Mouse (Mus musculus) heart, postnatal 10 days (tissue): ENCODE data around the gene Rsph3b. TPM values are rescaled to one million over a fixed set of nuclear protein-coding genes. Genes with fewer than 3 reads are reported as not detected.
"Not testable (repeated sequence)": the region's sequence is repeated elsewhere in the genome, so short reads cannot be mapped to it uniquely, and the experiment has no call there.

Experiments
- DNase-seq, 2 experiments: peaks; one replicate each; pipeline ENCODE4 v3.0.0; 2021
- intact Hi-C: fragments of 180-260 bp; cut with DNase I; formaldehyde crosslinking; loops from one replicate; pipeline ENCODE4 v1.15.1; 2025
- total RNA-seq, 2 experiments: library from RNA; stranded (reverse); gene quantifications; 2 replicates each; pipeline ENCODE4 v1.2.3; 2021

The Rsph3b gene
- 10 to 100 TPM; 52.5 to 55.5 TPM for total RNA-seq

- DNase-seq: peak; percentile 86 to 90
- intact Hi-C loops: not testable (repeated sequence)
Observed at GRCm38 (mm10) chr17:6947984-6948768, at the start of gene Rsph3b. Rsph3b (minus strand) TSS chr17:6948682.

- DNase-seq, intact Hi-C loops: not testable (repeated sequence)
Observed at GRCm38 (mm10) chr17:6997778-6998490, 49.5 kb upstream of the Rsph3b start.

DNA sequence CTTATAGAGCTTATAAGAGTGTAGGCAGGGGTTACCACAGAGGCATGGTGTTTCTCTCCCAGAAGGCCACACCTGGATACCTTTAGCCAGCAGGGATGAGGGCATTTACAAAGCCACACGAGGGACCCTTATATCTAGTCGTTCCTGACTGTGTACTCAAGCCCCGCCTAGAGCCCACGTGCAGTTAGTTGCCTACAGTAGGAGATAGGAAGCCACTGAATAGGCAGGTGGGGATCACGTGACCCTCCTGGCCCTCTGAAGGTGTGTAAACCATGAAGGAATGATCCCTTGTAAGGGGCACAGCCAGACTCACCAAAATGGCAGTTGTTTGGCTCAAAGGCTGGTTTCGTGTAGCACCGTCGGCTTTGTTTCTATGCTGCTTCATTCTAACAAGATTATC lies 48.3 kb upstream of the Rsph3b start:
- intact Hi-C loops, DNase-seq: not testable (repeated sequence)

GRCm38 (mm10) chr17:6995504-6995903 lies 47.0 kb upstream of the Rsph3b start:
- intact Hi-C loops, DNase-seq: not testable (repeated sequence)

- intact Hi-C loops, DNase-seq: not testable (repeated sequence)
Observed at GRCm38 (mm10) chr17:6986118-6986517, 37.6 kb upstream of the Rsph3b start.

DNA sequence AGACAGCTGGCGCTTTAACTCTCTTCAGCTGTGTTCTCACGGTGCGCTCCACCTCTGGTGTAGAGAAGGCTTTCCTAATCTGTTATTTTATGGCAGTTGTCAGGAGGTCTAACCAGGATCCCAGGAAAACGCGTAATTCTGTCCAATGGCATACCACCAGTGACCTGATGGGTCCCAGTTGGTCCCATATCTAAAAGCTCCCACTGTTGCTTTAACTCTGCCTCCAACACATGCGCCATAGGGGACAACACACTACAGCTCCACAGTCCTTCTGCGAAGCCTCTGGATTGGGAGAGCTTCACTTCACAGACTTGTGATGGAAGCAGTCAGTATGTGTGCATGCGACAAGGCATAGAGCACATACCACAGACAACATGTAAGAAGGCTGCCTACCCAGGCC lies 31.7 kb upstream of the Rsph3b start:
- intact Hi-C loops, DNase-seq: not testable (repeated sequence)

DNA sequence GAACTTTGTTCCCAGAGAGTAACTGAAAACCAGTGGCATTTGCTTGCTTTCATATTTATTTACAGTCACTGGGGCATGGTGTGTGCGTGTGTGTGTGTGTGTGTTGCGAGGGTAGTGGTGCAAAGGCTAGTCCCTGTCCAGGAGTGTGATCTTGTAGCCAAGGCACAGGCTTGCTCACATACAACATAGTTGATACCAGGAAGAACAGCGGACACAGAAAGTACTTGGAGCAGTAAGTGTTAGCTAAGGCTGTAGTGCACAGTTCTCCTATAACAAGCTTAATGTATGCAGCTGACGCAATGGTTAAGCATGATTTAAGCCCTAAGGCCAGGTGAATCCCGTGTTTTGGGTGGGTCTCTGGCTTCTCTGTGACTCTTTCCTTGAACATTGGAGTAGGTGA lies 30.9 kb upstream of the Rsph3b start:
- intact Hi-C loops, DNase-seq: not testable (repeated sequence)

- peak; percentile 77 to 79 for DNase-seq
- intact Hi-C loops: not testable (repeated sequence)
Observed at GRCm38 (mm10) chr17:6978287-6979248, 30.1 kb upstream of the Rsph3b start, which contains the start of gene Gm49721. Gm49721 (plus strand) TSS chr17:6978904.

DNA sequence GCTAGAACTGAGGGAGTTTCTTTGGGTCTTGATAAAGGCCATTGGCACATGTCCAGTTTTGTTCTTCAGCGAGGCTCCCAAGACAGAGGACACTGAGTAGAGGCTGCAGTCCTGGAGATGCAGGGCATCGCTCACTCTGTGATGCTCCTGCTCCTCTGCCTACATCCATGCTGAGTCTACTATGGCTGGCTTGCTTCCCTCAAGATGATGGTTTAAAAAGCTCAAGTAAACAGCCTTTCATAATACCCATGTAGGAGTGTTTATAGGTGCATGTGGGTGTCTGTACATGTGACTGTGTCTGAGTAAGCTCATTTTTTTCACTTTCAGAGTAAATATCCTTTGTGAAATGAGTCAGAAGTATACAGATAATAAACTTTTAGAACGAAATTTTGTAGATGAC lies 26.5 kb upstream of the Rsph3b start:
- intact Hi-C loops, DNase-seq: not testable (repeated sequence)

GRCm38 (mm10) chr17:6972836-6973396 lies 24.4 kb upstream of the Rsph3b start:
- intact Hi-C loops, DNase-seq: not testable (repeated sequence)

- intact Hi-C loops, DNase-seq: not testable (repeated sequence)
Observed at GRCm38 (mm10) chr17:6971238-6971637, 22.8 kb upstream of the Rsph3b start.

DNA sequence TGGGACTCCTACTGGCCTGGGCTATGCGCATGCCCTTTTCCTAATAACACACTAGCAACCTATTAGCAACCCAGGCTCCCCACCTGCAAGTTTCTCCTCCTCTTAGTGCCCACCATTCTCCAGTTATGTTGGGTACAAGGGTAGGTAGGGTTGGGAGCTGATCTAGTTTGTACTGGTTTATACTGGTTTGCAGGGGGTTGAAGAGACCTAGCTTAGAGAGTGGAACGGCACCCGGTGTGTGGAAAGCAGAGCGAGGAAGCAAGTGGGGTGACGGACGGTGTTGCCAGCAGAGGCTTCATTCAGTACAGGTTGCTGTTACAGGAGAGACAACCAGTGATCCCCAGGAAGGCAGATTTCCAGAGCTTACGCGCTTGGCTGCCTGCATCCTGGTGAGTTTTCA lies 21.9 kb upstream of the Rsph3b start, which contains the start of gene Rnaset2b:
Gene Rnaset2b, plus strand, starts transcription at position 301 of the 400 bp plus-strand sequence.
- DNase-seq, intact Hi-C loops: not testable (repeated sequence)

GRCm38 (mm10) chr17:6967673-6968072 lies 19.2 kb upstream of the Rsph3b start:
- intact Hi-C loops, DNase-seq: not testable (repeated sequence)

DNA sequence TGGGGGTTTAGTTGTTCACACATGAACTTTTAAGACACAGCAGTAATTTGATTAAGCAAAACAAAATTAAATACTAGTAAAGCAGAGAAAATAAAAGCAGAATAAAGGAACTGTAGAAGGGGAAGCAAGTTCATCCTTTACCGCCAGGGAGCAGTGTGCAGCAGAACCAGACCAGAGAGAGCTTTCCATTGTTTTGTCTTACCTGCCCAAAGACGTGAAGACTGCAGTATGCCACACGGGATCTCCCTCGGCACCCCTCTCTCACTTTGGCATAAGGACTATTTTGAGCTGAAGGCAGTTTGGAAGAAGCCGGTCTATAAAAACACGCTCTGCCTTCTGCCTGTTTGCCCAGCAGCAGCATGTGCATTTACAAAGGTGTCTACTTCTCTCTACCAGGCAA lies 16.9 kb upstream of the Rsph3b start:
- peak in 1 of 2 experiments; percentile 38 for DNase-seq
- intact Hi-C loops: not testable (repeated sequence)

- intact Hi-C loops, DNase-seq: not testable (repeated sequence)
Observed at GRCm38 (mm10) chr17:6962936-6963335, 14.5 kb upstream of the Rsph3b start.

GRCm38 (mm10) chr17:6962339-6962738 lies 13.9 kb upstream of the Rsph3b start:
- DNase-seq, intact Hi-C loops: not testable (repeated sequence)

GRCm38 (mm10) chr17:6961181-6962000 lies 12.9 kb upstream of the Rsph3b start:
- DNase-seq: peak; percentile 57 to 63
- intact Hi-C loops: not testable (repeated sequence)

DNA sequence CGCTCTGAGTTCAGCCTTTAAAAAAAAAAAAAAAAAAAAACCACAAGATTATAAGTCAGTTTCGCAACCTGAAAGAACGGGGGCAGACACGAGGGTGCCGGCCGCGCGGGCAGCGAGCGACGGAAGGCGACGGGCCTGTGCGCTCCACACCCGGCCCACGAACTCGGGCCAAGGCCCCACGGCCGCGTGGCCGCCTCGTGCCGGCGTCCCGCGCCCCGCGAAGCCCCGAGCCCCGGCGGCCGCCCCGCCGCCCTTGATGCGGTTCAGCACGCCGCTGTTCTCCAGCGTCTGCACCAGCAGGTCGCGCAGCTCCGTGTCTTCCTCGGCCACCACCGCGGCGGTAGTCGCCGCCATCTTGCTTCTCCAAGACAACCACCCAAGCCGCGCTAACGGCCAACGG lies 12.3 kb upstream of the Rsph3b start, which contains the start of gene Tagap1:
Gene Tagap1, minus strand, starts transcription at position 381 of the 400 bp plus-strand sequence.
- intact Hi-C loops: not testable (repeated sequence)
- peak; percentile 59 to 65 for DNase-seq

- DNase-seq, intact Hi-C loops: not testable (repeated sequence)
Observed at GRCm38 (mm10) chr17:6960349-6960748, 11.9 kb upstream of the Rsph3b start.
